ENCODE assay signal across 22 mouse cellular contexts in genomic region chr6:30562132-30562531, GRCm38 (mm10). TPM values are rescaled to one million over a fixed set of nuclear protein-coding genes. Genes with fewer than 3 reads are reported as not detected.
"Had no signal": no experiment of that assay in that cellular context is flagged by ENCODE, and none has a peak within 500 bp of the region (broad histone marks: within the 10 kb centered on the region; RNA-seq: fewer than 3 reads in every experiment).

No protein-coding gene starts in this region.

- H3K36me3 ChIP-seq: liver, embryonic 15.5 days; midbrain, embryonic 10.5 days; midbrain, embryonic 12.5 days; neural tube, embryonic 13.5 days; neural tube, embryonic 15.5 days had no signal

- H3K27me3 ChIP-seq: midbrain, embryonic 12.5 days; neural tube, embryonic 13.5 days; neural tube, embryonic 15.5 days had no signal

- H3K27ac ChIP-seq: liver, embryonic 15.5 days; midbrain, embryonic 10.5 days; midbrain, embryonic 12.5 days; neural tube, embryonic 13.5 days; neural tube, embryonic 15.5 days had no signal

- ATAC-seq: liver, postnatal 0 days had no signal

- H3K4me3 ChIP-seq: liver, embryonic 15.5 days; midbrain, embryonic 10.5 days; midbrain, embryonic 12.5 days; neural tube, embryonic 13.5 days; neural tube, embryonic 15.5 days had no signal

- H3K9me3 ChIP-seq: liver, embryonic 15.5 days; midbrain, embryonic 10.5 days; midbrain, embryonic 12.5 days; neural tube, embryonic 13.5 days; neural tube, embryonic 15.5 days had no signal

- H3K4me1 ChIP-seq: liver, embryonic 15.5 days; midbrain, embryonic 10.5 days; midbrain, embryonic 12.5 days; neural tube, embryonic 13.5 days; neural tube, embryonic 15.5 days had no signal

- DNase-seq: liver, postnatal 0 days; lung, embryonic 14.5 days; lung, postnatal 10 days; lung, postnatal 4 days; midbrain, embryonic 14.5 days; right cerebral cortex, postnatal 14 days; spleen, adult 18-20 months; thymus, adult 18-20 months; thymus, postnatal 14 days; thymus, postnatal 36 days had no signal

RNA-seq across cellular contexts. Expression of gene Cpa4, which starts 6.0 kb away (rescaled TPM):
- polyA plus RNA-seq: liver, postnatal 0 days; small intestine, adult 2 months; thymus, postnatal 0 days had no signal

RNA-seq across cellular contexts. Expression of gene Cpa5, which starts 48.7 kb away (rescaled TPM):
- polyA plus RNA-seq: liver, postnatal 0 days; lung, embryonic 14.5 days; lung, embryonic 16.5 days; midbrain, embryonic 14.5 days; midbrain, postnatal 0 days; neural tube, embryonic 11.5 days; neural tube, embryonic 13.5 days; neural tube, embryonic 15.5 days; small intestine, adult 2 months; thymus, postnatal 0 days had no signal

RNA-seq across cellular contexts. Expression of gene Ssmem1, which starts 52.5 kb away (rescaled TPM):
- polyA plus RNA-seq: liver, postnatal 0 days; midbrain, embryonic 14.5 days; neural tube, embryonic 13.5 days; neural tube, embryonic 15.5 days; small intestine, adult 2 months; stomach, embryonic 14.5 days; stomach, embryonic 16.5 days had no signal
